Mouse (Mus musculus) heart, embryonic 11.5 days (tissue): ENCODE data around the gene Scn8a. TPM values are rescaled to one million over a fixed set of nuclear protein-coding genes. Genes with fewer than 3 reads are reported as not detected.

Source experiments
- ATAC-seq: fragments of 200-750 bp; cut with Nextera tagmentation; replicated peaks from 2 replicates; pipeline ENCODE4 v1.8.0; 2017; ENCODE audit warnings: moderate library complexity; ENCODE audit not compliant: insufficient number of reproducible peaks, low FRiP score, low TSS enrichment
- H3K27ac ChIP-seq: fragments of 300-500 bp; sonication (generic); 2 replicates; pipeline ENCODE4 v1.5.1; 2014; ENCODE audit warnings: mild to moderate bottlenecking, low read depth, low read length
- H3K27me3 ChIP-seq: fragments of 300-500 bp; sonication (generic); 2 replicates; pipeline ENCODE4 v1.6.1; 2014; ENCODE audit warnings: mild to moderate bottlenecking, low read length, mixed read lengths; ENCODE audit not compliant: control insufficient read depth, insufficient read depth
- H3K36me3 ChIP-seq: fragments of 300-500 bp; sonication (generic); 2 replicates; pipeline ENCODE4 v1.6.1; 2014; ENCODE audit warnings: mild to moderate bottlenecking, low read length, moderate library complexity, mixed read lengths; ENCODE audit not compliant: control insufficient read depth, insufficient read depth
- H3K4me1 ChIP-seq: fragments of 300-500 bp; sonication (generic); 2 replicates; pipeline ENCODE4 v1.6.1; 2014; ENCODE audit warnings: low read length; ENCODE audit not compliant: control insufficient read depth, insufficient read depth
- H3K4me2 ChIP-seq: fragments of 300-500 bp; sonication (generic); 2 replicates; pipeline ENCODE4 v1.6.1; 2014; ENCODE audit warnings: mild to moderate bottlenecking, moderate library complexity
- H3K4me3 ChIP-seq: fragments of 300-500 bp; sonication (generic); 2 replicates; pipeline ENCODE4 v1.5.1; 2014; ENCODE audit warnings: low read depth, low read length
- H3K9ac ChIP-seq: fragments of 300-500 bp; sonication (generic); 2 replicates; pipeline ENCODE4 v1.6.1; 2014; ENCODE audit warnings: mild to moderate bottlenecking, low read depth, low read length, moderate library complexity
- H3K9me3 ChIP-seq: fragments of 300-500 bp; sonication (generic); replicated peaks from 2 replicates; pipeline ENCODE4 v1.6.1; 2016; ENCODE audit warnings: low read length; ENCODE audit not compliant: control insufficient read depth
- WGBS: fragments of 180-500 bp; shearing (Covaris S2); extraction: QIAGEN DNeasy Blood & Tissue Kit; methylation state at CpG from one replicate; pipeline ENCODE4 v1.1.7; 2014; ENCODE audit not compliant: insufficient replicate concordance; 5-methylcytosine and 5-hydroxymethylcytosine counted together
- polyA plus RNA-seq: library from polyadenylated mRNA; unstranded; fragments of >200 nt; fragmentation: Nextera tagmentation; extraction: Ambion mirVana; gene quantifications from 2 replicates; pipeline ENCODE4 v1.2.1, GENCODE M21; 2014

Scn8a gene
- polyA plus RNA-seq, 1 experiment from 2014 or later: 1.2 TPM

DNA sequence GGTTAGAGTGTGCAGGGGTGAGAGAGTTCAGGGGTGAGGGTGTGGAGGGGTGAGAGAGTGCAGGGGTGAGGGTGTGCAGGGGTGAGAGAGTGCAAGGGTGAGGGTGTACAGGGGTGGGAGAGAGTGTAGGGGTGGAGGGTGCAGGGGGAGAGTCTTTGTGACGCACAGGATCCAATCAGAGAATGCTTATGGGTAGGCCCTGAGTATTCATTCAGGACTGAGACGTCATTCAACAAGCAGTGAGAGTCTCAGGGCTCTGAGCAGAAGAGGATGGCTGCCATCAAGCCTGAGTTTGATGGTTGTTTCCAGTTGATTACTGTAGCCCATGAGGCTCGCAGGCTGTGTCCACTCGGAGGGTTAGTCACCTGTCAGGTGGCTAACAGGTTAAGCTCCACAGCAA, 48.4 kb downstream of the Scn8a start:
- 0 out of 2 replicates have a peak, but pooled peaks cover 3% of the 10 kb centered on the region for H3K4me1 ChIP-seq
- no peak for ATAC-seq
- H3K9ac ChIP-seq: no peak overlapping the region
- no peaks in the 10 kb centered on the region for H3K9me3 ChIP-seq
- no peak overlapping the region for H3K27ac ChIP-seq
- WGBS: 43% methylated on average over 4 of the region's 4 CpGs
- H3K36me3 ChIP-seq: no peaks in the 10 kb centered on the region
- H3K4me2 ChIP-seq: no peak overlapping the region
- H3K4me3 ChIP-seq: no peak overlapping the region
- no peaks in the 10 kb centered on the region for H3K27me3 ChIP-seq

DNA sequence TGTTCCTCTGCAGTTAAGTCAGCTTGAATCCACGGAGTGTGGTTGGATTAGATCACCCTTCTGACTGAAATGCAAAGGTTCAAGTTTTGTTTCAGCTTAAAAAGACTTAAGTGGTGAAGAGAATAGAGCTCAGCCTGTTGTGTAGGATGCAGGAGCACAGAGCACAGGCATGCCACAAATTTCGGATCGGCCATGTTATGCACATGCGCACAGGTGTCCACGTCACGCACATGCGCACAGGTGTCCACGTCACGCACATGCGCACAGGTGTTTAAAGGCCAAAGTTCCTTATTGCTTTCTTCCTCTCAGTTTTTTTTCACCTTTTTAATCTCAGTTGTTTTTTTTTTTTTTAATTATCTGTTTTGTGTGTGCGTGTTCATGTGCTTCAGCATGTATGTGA, 52.6 kb downstream of the Scn8a start:
- Histone ChIP-seq H3K4me1 (no peaks in the 10 kb centered on the region), H3K9me3 (no peaks in the 10 kb centered on the region), H3K4me2 (no peak overlapping the region), H3K4me3 (no peak overlapping the region), H3K36me3 (no peaks in the 10 kb centered on the region), H3K9ac (no peak overlapping the region), H3K27me3 (no peaks in the 10 kb centered on the region), H3K27ac (no peak overlapping the region)
- 91% methylated on average over 11 of the region's 11 CpGs for WGBS
- no peak for ATAC-seq

DNA sequence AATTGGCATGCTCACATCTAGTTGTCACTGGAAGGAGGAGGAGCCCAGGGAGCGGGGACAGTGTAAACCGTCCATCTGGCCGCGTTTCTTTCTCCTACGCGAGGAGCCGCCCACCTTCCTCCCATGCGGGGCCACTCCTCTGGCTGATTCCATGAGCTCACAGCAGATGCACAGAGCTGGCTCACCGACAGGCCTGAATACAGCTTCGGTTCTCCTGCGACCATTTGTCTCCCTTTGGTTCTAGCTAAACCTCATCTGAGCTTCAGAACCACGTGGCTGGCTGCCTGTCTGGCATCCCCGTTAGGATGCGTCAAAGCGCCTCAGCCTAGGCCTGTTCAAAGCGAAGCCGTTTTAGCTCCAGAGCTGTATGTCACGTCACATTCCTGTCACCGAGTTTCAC, 53.8 kb downstream of the Scn8a start:
- WGBS: 21% methylated on average over 19 of the region's 19 CpGs
- no peak overlapping the region for H3K27ac ChIP-seq
- H3K9me3 ChIP-seq: no peaks in the 10 kb centered on the region
- H3K36me3 ChIP-seq: no peaks in the 10 kb centered on the region
- H3K4me3 ChIP-seq: no peak overlapping the region
- no peak overlapping the region for H3K9ac ChIP-seq
- no peaks in the 10 kb centered on the region for H3K27me3 ChIP-seq
- ATAC-seq: no peak
- peak overlapping the region; percentile 21; the same call in 1 of the 2 replicates for H3K4me2 ChIP-seq
- H3K4me1 ChIP-seq: no peaks in the 10 kb centered on the region

DNA sequence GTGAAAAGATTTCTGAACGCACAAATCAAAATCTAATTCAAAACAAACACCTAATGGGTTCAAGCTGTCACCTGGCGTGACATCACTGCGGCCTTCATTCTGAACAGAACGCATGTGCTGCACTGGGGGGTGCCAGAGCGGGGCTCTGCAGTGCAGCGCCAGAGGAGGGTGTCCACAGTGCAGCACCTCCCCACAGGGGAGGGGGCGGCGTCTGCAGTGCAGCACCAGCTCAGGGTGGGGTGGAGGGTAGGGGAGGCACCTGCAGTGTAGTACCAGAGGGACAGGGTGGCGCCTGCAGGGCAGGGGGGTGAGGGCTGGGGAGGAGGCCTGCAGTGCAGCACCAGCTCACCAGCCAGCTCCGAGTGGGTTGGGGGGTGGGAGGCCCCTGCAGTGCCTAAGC, 55.3 kb downstream of the Scn8a start:
- Histone ChIP-seq H3K27me3 (no peaks in the 10 kb centered on the region), H3K4me2 (no peak overlapping the region), H3K36me3 (no peaks in the 10 kb centered on the region), H3K27ac (no peak overlapping the region), H3K9ac (no peak overlapping the region), H3K4me1 (no peaks in the 10 kb centered on the region), H3K4me3 (no peak overlapping the region), H3K9me3 (no peaks in the 10 kb centered on the region)
- no peak for ATAC-seq
- WGBS: 77% methylated on average over 10 of the region's 10 CpGs

DNA sequence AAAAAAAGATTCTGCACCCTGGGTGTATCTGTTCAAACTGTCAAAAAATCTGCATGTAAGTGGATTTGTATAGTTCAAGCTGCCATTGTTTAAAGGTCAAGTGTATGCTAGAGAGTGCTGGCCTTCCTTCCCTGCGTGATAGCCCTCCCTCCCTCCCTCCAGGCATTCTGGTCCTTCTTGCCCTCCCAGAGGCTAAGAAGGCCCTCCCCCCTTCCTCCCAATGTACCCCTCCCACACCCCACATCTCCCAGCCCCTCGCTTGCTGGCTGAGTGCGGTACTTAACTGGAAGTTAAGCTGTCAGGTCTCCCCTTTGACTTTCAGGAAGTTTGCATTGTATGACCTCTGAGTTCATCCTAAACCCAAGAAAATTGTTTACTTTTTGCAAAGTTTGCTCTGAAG, 60.8 kb downstream of the Scn8a start:
- 39% methylated on average over 3 of the region's 3 CpGs for WGBS
- no peaks in the 10 kb centered on the region for H3K4me1 ChIP-seq
- no peak for ATAC-seq

DNA sequence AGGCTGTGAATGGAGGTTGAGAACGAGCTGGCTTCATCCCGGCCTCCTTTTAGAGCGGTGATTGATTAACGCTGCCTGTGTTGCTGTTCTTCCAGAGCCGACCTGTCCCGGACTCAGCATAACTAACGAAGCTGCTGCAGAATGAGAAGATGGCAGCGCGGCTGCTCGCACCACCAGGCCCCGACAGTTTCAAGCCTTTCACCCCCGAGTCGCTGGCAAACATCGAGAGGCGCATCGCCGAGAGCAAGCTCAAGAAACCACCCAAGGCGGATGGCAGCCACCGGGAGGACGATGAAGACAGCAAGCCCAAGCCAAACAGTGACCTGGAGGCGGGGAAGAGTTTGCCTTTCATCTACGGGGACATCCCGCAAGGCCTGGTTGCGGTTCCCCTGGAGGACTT, 66.5 kb downstream of the Scn8a start:
- WGBS: 51% methylated on average over 24 of the region's 24 CpGs
- H3K4me2 ChIP-seq: peak overlapping the region; percentile 43
- H3K4me1 ChIP-seq: no peaks in the 10 kb centered on the region
- no peak for ATAC-seq
- H3K27ac ChIP-seq: no peak overlapping the region
- no peak overlapping the region for H3K9ac ChIP-seq
- no peak overlapping the region for H3K4me3 ChIP-seq
- no peaks in the 10 kb centered on the region for H3K9me3 ChIP-seq
- H3K36me3 ChIP-seq: no peaks in the 10 kb centered on the region
- H3K27me3 ChIP-seq: no peaks in the 10 kb centered on the region

More for the DNA sequence above, 60.8 kb downstream of the Scn8a start:
- H3K36me3 ChIP-seq: no peaks in the 10 kb centered on the region
- H3K27me3 ChIP-seq: no peaks in the 10 kb centered on the region
- H3K4me2 ChIP-seq: no peak overlapping the region
- no peak overlapping the region for H3K9ac ChIP-seq
- no peak overlapping the region for H3K4me3 ChIP-seq
- H3K9me3 ChIP-seq: no peaks in the 10 kb centered on the region
- H3K27ac ChIP-seq: no peak overlapping the region

DNA sequence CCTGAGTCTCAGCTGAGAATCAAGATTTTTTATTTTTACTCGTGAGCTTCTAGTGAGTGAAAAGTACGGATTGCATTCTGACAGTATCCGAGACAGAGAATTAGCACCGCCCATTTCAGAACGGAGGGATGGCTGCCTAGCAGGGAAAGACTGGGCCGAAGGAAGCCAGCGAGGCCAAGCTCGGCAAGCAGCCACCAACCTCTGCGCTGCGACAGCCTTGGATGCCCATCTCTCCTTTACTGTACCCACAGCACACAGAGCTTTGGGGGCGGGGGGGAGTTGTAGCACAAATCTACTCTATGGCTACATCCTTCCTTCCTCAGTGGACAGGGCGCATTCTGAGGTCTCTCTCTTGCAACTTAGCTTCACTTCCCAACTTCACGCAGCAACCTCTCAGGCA, 78.7 kb downstream of the Scn8a start:
- H3K27ac ChIP-seq: no peak overlapping the region
- H3K4me2 ChIP-seq: no peak overlapping the region
- 0 out of 2 replicates have a peak, but pooled peaks cover 3% of the 10 kb centered on the region for H3K27me3 ChIP-seq
- no peak for ATAC-seq
- no peaks in the 10 kb centered on the region for H3K36me3 ChIP-seq
- H3K4me1 ChIP-seq: no peaks in the 10 kb centered on the region
- H3K9ac ChIP-seq: no peak overlapping the region
- no peaks in the 10 kb centered on the region; the same call in 1 of the 2 replicates for H3K9me3 ChIP-seq
- H3K4me3 ChIP-seq: no peak overlapping the region
- WGBS: 85% methylated on average over 13 of the region's 13 CpGs

DNA sequence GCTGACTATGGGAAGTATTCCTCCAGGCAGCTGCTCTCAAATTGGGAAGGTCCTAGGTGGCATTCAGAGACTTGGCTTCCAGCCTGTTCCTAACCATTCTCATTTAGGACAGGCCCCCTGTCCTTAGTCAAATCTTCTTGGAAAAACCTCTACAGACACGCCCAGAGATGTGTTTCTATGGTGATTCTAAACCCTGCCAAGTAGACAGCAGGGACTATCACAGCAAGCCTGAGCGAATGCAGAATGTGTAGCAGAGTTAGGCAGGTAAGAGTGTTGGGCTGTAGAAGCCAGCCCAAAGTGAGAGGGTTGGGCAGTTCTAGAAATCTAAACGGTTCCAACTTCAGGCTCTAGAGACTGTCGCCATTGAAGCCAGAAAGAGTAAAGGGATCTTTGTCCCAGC, 79.5 kb downstream of the Scn8a start:
- Histone ChIP-seq H3K9ac (no peak overlapping the region), H3K27ac (no peak overlapping the region), H3K9me3 (no peaks in the 10 kb centered on the region; the same call in 1 of the 2 replicates), H3K4me3 (no peak overlapping the region), H3K4me1 (no peaks in the 10 kb centered on the region), H3K4me2 (no peak overlapping the region), H3K27me3 (0 out of 2 replicates have a peak, but pooled peaks cover 2% of the 10 kb centered on the region), H3K36me3 (no peaks in the 10 kb centered on the region)
- no peak for ATAC-seq
- WGBS: 74% methylated on average over 4 of the region's 4 CpGs

DNA sequence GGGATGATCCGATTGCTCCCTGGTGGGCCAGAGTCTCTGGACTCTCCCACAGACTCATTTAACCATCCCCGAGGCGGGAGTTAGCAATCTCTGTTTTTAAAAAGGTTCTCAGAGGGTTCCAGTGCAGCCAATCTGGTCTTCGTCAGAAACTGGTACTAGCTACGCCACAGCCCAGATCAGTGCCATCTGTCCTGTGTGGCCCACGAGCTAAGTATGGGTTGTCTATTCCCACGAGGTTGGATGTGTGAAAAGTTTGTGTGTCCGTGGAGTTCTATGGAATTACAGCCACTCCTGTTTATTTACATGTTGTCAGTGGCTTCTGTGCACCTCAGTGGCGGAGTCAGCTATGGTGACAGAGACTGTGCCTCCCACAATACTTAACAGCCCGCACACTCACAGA, 81.8 kb downstream of the Scn8a start:
- Histone ChIP-seq H3K4me1 (no peaks in the 10 kb centered on the region), H3K4me3 (no peak overlapping the region), H3K9ac (no peak overlapping the region), H3K9me3 (no peaks in the 10 kb centered on the region; the same call in 1 of the 2 replicates), H3K27me3 (no peaks in the 10 kb centered on the region), H3K36me3 (no peaks in the 10 kb centered on the region), H3K27ac (no peak overlapping the region), H3K4me2 (no peak overlapping the region)
- no peak for ATAC-seq
- WGBS: 76% methylated on average over 10 of the region's 10 CpGs
